Mouse (Mus musculus) urinary bladder, postnatal 36 days (tissue): ENCODE measurements at regions not wholly inside any gene's neighbourhood (a gene's known extent, or its start where the extent isn't known, plus 50 kb on each side); places are given as distances from the start of the nearest gene placed in this dataset.

Experiments used
- DNase-seq, 2 experiments: peaks; one replicate each; pipeline ENCODE4 v3.0.0; 2022; ENCODE audit warnings: low spot score in 2 of 2, mixed read lengths in 1 of 2

DNA sequence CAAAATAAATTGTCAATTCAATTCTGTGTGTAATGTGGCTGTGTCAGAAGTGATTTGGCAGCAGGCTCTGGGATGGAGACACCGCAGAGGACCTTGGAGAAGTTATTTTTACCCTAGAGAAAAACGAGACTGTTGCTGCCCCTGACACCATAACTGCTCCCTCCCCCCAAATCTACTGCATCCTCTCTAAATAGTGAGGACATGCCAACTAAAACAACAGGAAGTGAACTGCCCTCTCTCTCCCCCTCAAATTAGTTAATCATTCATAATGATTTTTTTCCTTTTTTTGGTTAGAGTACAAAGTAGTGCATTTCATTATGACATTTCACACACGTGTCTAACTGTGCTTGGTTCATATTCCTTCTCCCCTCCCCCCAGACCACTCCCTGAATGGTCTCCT, 55.6 kb upstream of the Pias1 start:
- DNase-seq = no peak

DNA sequence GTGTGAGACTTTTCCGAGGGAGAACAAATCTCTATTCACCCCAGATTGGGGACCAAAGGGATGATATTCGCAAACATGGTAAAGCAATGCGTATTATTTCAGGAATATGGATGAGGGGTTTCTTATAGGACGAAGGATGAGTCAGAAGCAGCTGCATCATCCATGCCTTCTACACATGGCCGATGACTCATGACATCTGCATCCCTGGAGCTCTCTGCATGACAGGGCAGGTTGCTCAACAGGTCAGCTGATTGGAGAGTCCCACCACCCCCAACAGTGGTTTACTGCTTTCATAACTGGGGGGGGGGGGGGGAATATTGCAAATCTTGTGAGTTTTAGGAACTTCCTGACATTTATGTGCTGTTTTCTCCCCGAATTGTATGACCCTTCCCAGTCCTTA, 50.3 kb upstream of the Pias1 start:
- no peak for DNase-seq
